Mouse (Mus musculus) intestine, embryonic 16.5 days (tissue): ENCODE results near the gene Cdhr1. TPM values are rescaled to one million over a fixed set of nuclear protein-coding genes. Genes with fewer than 3 reads are reported as not detected.

ENCODE experiments used
- ATAC-seq: fragments of 200-750 bp; cut with Nextera tagmentation; 2 replicates; pipeline ENCODE4 v1.8.0; 2017; ENCODE audit warnings: moderate TSS enrichment, moderate library complexity
- H3K27ac ChIP-seq: fragments of 300-500 bp; sonication (generic); 2 replicates; pipeline ENCODE4 v1.5.1; 2014; ENCODE audit warnings: mild to moderate bottlenecking, low read length
- H3K27me3 ChIP-seq: fragments of 300-500 bp; sonication (generic); replicated peaks from 2 replicates; pipeline ENCODE4 v1.6.1; 2014; ENCODE audit warnings: low read length, control low read depth, mixed read lengths; ENCODE audit not compliant: control insufficient read depth, insufficient read depth
- H3K36me3 ChIP-seq: fragments of 300-500 bp; sonication (generic); 2 replicates; pipeline ENCODE4 v1.6.1; 2014; ENCODE audit warnings: low read length, control low read depth; ENCODE audit not compliant: control insufficient read depth, insufficient read depth
- H3K4me1 ChIP-seq: fragments of 300-500 bp; sonication (generic); 2 replicates; pipeline ENCODE4 v1.6.1; 2014; ENCODE audit warnings: low read length, control low read depth, mixed read lengths; ENCODE audit not compliant: control insufficient read depth, insufficient read depth
- H3K4me2 ChIP-seq: fragments of 300-500 bp; sonication (generic); 2 replicates; pipeline ENCODE4 v1.6.1; 2014; ENCODE audit warnings: low read depth, low read length, control low read depth
- H3K4me3 ChIP-seq: fragments of 300-500 bp; sonication (generic); 2 replicates; pipeline ENCODE4 v1.5.1; 2014; ENCODE audit warnings: mild to moderate bottlenecking, low read length
- H3K9ac ChIP-seq: fragments of 300-500 bp; sonication (generic); 2 replicates; pipeline ENCODE4 v1.6.1; 2014; ENCODE audit warnings: low read depth, low read length
- H3K9me3 ChIP-seq: fragments of 300-500 bp; sonication (generic); 2 replicates; pipeline ENCODE4 v1.6.1; 2016; ENCODE audit warnings: low read length, control low read depth; ENCODE audit not compliant: control insufficient read depth
- whole genome bisulfite sequencing: fragments of 180-500 bp; shearing (Covaris S2); extraction: QIAGEN DNeasy Blood & Tissue Kit; methylation state at CpG from one replicate; pipeline ENCODE4 v1.1.7; 2014; 5-methylcytosine and 5-hydroxymethylcytosine counted together
- polyA plus RNA-seq: library from polyadenylated mRNA; unstranded; fragments of >200 nt; fragmentation: Nextera tagmentation; extraction: Ambion mirVana; gene quantifications from 2 replicates; pipeline ENCODE4 v1.2.1, GENCODE M21; 2015

Gene Cdhr1
- polyA plus RNA-seq, 1 experiment from 2014 or later = 0.22 TPM

DNA sequence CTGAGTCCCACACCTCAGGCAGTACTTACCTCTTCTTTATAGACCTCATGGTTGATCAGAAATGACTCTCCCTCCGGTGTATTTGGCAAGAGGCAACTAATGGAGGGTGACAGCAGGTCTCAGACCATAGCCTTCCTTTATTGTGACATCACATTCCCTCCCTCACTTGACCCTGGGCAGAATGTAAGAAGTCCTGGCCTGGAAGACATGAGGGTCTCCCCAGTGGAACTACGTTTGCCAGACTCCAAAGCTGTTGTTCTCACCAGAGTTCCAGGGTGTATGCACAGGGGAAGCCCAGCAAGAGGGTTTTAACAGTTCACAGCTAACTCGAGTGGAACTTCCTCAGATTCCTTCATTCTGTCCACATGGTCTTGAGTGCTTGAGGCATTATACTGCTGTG is 15.8 kb upstream of the Cdhr1 start, which contains the start of gene 2610528A11Rik:
TSS of gene 2610528A11Rik (minus strand) at position 101 of the 400 bp plus-strand sequence.
- H3K4me2 ChIP-seq = no peak within 1 kb of the TSS
- no peak within 1 kb of the TSS for H3K9ac ChIP-seq
- ATAC-seq = no peak
- H3K4me3 ChIP-seq = no peak within 1 kb of the TSS
- no peaks in the 10 kb centered on the region for H3K4me1 ChIP-seq
- H3K27ac ChIP-seq = no peak within 1 kb of the TSS
- 0 out of 2 replicates have a peak, but pooled peaks cover 4% of the 10 kb centered on the region for H3K36me3 ChIP-seq
- no peaks in the 10 kb centered on the region for H3K9me3 ChIP-seq
- no peaks in the 10 kb centered on the region for H3K27me3 ChIP-seq
- 66% methylated on average over 3 of the region's 3 CpGs for WGBS

DNA sequence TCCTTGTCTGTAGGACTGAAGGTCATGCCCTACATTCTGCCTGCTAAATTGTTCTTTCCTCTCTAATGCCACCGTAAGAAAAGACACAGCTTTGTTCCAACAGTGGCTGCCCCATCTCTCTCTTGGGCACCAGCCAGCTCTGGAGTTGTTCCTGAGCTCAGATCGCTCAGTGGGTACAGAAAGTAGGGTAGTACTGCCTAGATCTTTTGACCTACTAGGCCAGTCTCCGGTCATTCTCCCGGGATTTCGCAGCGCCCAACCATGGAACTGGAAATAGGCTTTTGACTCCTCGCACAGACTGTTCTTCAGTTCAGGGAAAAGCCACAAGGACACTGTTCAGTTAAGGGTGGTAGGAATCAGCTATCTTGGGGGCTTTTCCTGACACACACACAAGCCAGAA is 14.8 kb upstream of the Cdhr1 start:
- H3K36me3 ChIP-seq = no peaks in the 10 kb centered on the region
- H3K4me2 ChIP-seq = no peak overlapping the region
- H3K4me3 ChIP-seq = no peak overlapping the region
- no peaks in the 10 kb centered on the region for H3K4me1 ChIP-seq
- no peak overlapping the region for H3K27ac ChIP-seq
- no peak for ATAC-seq
- WGBS = 87% methylated on average over 7 of the region's 7 CpGs
- no peaks in the 10 kb centered on the region for H3K27me3 ChIP-seq
- no peaks in the 10 kb centered on the region for H3K9me3 ChIP-seq
- H3K9ac ChIP-seq = no peak overlapping the region

DNA sequence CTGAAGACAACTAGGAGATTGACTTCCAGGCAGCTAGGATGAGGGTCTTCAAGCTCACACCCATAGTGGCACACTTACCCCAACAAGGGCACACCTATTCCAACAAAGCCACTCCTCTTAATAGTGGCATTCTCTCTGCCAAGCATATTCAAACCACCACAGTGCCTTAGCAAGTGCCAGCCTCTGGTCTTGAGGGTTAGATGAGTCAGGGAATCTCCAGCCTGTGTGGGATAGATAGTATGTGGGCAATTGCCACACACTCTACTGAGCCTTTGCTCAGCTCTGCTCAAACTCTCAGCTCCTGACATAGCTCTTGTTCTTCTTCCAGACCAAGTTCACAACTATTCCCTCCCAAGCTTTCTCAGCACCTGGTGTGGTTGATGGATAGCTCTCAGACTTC is 13.2 kb upstream of the Cdhr1 start:
- no peaks in the 10 kb centered on the region for H3K4me1 ChIP-seq
- no peak overlapping the region for H3K9ac ChIP-seq
- H3K9me3 ChIP-seq = no peaks in the 10 kb centered on the region
- H3K27me3 ChIP-seq = no peaks in the 10 kb centered on the region
- H3K4me2 ChIP-seq = no peak overlapping the region
- H3K36me3 ChIP-seq = no peaks in the 10 kb centered on the region
- ATAC-seq = no peak
- H3K4me3 ChIP-seq = no peak overlapping the region
- H3K27ac ChIP-seq = no peak overlapping the region

GRCm38 (mm10) chr14:37110456-37110855 is 12.3 kb upstream of the Cdhr1 start:
- Histone ChIP-seq H3K27me3 (no peaks in the 10 kb centered on the region), H3K4me3 (no peak overlapping the region), H3K9ac (no peak overlapping the region), H3K4me2 (no peak overlapping the region), H3K36me3 (no peaks in the 10 kb centered on the region), H3K4me1 (no peaks in the 10 kb centered on the region), H3K27ac (peak overlapping the region; percentile 43), H3K9me3 (no peaks in the 10 kb centered on the region)
- ATAC-seq = peak; percentile 9; the same call in 1 of the 2 replicates
- 52% methylated on average over 2 of the region's 2 CpGs for WGBS

GRCm38 (mm10) chr14:37109975-37110374 is 11.8 kb upstream of the Cdhr1 start:
- Histone ChIP-seq H3K27me3 (no peaks in the 10 kb centered on the region), H3K4me3 (peak overlapping the region; percentile 35)

GRCm38 (mm10) chr14:37109460-37109859 is 11.3 kb upstream of the Cdhr1 start:
- peak overlapping the region; percentile 35 for H3K4me3 ChIP-seq
- WGBS = 45% methylated on average over 8 of the region's 8 CpGs
- H3K36me3 ChIP-seq = no peaks in the 10 kb centered on the region
- peak; percentile 52 for ATAC-seq
- H3K4me2 ChIP-seq = peak overlapping the region; percentile 31
- H3K4me1 ChIP-seq = peaks cover 4% of the 10 kb centered on the region; the same call in 1 of the 2 replicates
- no peaks in the 10 kb centered on the region for H3K9me3 ChIP-seq
- H3K27me3 ChIP-seq = no peaks in the 10 kb centered on the region
- H3K27ac ChIP-seq = peak overlapping the region; percentile 72; the same call in 1 of the 2 replicates
- no peak overlapping the region for H3K9ac ChIP-seq

More at GRCm38 (mm10) chr14:37109975-37110374, 11.8 kb upstream of the Cdhr1 start:
- Histone ChIP-seq H3K4me2 (peak overlapping the region; percentile 31), H3K4me1 (peaks cover under 1% of the 10 kb centered on the region; the same call in 1 of the 2 replicates), H3K9me3 (no peaks in the 10 kb centered on the region), H3K9ac (no peak overlapping the region), H3K36me3 (no peaks in the 10 kb centered on the region), H3K27ac (peak overlapping the region; percentile 72)
- WGBS = 14% methylated on average over 9 of the region's 9 CpGs
- ATAC-seq = peak; percentile 96

GRCm38 (mm10) chr14:37105846-37106245 is 7.7 kb upstream of the Cdhr1 start:
- no peaks in the 10 kb centered on the region for H3K27me3 ChIP-seq
- peaks cover 4% of the 10 kb centered on the region; the same call in 1 of the 2 replicates for H3K4me1 ChIP-seq
- no peak overlapping the region for H3K27ac ChIP-seq
- H3K36me3 ChIP-seq = no peaks in the 10 kb centered on the region
- ATAC-seq = no peak
- H3K9me3 ChIP-seq = no peaks in the 10 kb centered on the region
- no peak overlapping the region for H3K4me2 ChIP-seq
- H3K9ac ChIP-seq = no peak overlapping the region
- WGBS = 36% methylated on average over 7 of the region's 7 CpGs
- H3K4me3 ChIP-seq = no peak overlapping the region

DNA sequence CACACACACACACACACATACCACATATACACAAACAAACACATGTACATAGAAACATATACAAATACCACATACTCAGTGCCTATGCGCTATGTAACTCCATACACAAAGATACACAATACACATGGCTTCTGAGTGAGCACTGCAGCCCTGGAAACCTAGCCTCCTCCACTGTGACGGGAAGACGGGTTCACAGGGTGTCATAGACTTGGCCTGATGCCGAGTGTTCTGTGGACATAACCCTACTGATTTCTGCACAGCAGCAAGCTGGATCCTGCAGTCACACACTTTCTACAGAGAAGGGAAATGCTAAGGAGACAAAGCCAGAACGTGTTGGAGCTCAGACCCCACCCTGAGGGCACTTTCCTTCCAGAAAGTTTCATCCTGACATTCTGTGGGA is 6.6 kb upstream of the Cdhr1 start:
- 49% methylated on average over 5 of the region's 5 CpGs for WGBS
- no peak overlapping the region for H3K27ac ChIP-seq
- peaks cover 4% of the 10 kb centered on the region; the same call in 1 of the 2 replicates for H3K4me1 ChIP-seq
- no peak overlapping the region for H3K9ac ChIP-seq
- no peaks in the 10 kb centered on the region for H3K36me3 ChIP-seq
- H3K27me3 ChIP-seq = no peaks in the 10 kb centered on the region
- ATAC-seq = peak; percentile 27; the same call in 1 of the 2 replicates
- H3K4me3 ChIP-seq = no peak overlapping the region
- no peak overlapping the region for H3K4me2 ChIP-seq
- H3K9me3 ChIP-seq = no peaks in the 10 kb centered on the region

- H3K9ac ChIP-seq = no peak overlapping the region
- H3K4me1 ChIP-seq = peaks cover 7% of the 10 kb centered on the region; the same call in 1 of the 2 replicates
- no peaks in the 10 kb centered on the region for H3K36me3 ChIP-seq
- ATAC-seq = no peak
- 82% methylated on average over 3 of the region's 3 CpGs for WGBS
- no peak overlapping the region for H3K4me3 ChIP-seq
- H3K9me3 ChIP-seq = no peaks in the 10 kb centered on the region
- H3K27ac ChIP-seq = no peak overlapping the region
- H3K4me2 ChIP-seq = no peak overlapping the region
- H3K27me3 ChIP-seq = peaks cover 3% of the 10 kb centered on the region; the same call in 1 of the 2 replicates
These were observed 4.3 kb upstream of the Cdhr1 start for GRCm38 (mm10) chr14:37102484-37102883.

- Histone ChIP-seq H3K4me2 (no peak overlapping the region), H3K27ac (no peak overlapping the region), H3K9ac (no peak overlapping the region), H3K9me3 (no peaks in the 10 kb centered on the region), H3K4me3 (no peak overlapping the region), H3K4me1 (peaks cover 7% of the 10 kb centered on the region; the same call in 1 of the 2 replicates), H3K27me3 (peaks cover 8% of the 10 kb centered on the region; the same call in 1 of the 2 replicates), H3K36me3 (no peaks in the 10 kb centered on the region)
- no peak for ATAC-seq
- 73% methylated on average over 5 of the region's 5 CpGs for WGBS
These were observed 3.4 kb upstream of the Cdhr1 start for GRCm38 (mm10) chr14:37101531-37101930.
